Mouse (Mus musculus): ENCODE results near the gene Stx3. TPM values are rescaled to one million over a fixed set of nuclear protein-coding genes. Genes with fewer than 3 reads are reported as not detected.
A peak's percentile ranks its signal among the peaks of the same experiment; 100 is the strongest.

Gene Stx3
- polyA plus RNA-seq, 1 experiment from 2014 or later = 42.6 TPM

DNA sequence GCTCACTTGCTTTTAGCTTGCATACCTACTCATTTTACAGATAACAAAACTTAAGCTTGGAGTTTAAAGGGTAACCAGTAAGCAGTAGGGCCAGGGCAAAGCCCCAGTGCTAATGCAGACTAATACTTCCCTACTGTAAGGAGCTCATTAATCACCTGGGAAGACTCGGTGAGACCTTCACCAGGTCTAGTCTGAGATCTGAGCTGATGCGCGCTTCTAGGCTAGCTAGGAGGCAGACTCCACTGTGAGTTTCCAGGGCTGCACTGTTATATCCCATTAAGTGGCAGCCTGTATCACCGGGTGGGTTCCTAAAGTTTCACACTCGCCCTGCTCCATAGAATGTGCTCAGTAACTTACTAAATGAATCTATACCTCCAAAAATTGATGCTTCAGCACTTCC, 1.6 kb downstream of the Stx3 start:
- TF ChIP-seq EP300 (IDR thresholded peaks at IDR 0.05) (no peak), CTCF (IDR thresholded peaks at IDR 0.05) (no peak)
- Histone ChIP-seq H3K36me3 (ENCODE audit: insufficient read depth, low read length) (no peaks in the 10 kb centered on the region), H3K27ac (ENCODE audit: low read length) (peak overlapping the region; percentile 92; the same call in 1 of the 2 replicates), H3K4me2 (replicated peaks; ENCODE audit: low read depth, low read length) (peak overlapping the region; percentile 83), H3K9ac (replicated peaks; ENCODE audit: low read depth) (peak overlapping the region; percentile 82; the same call in 1 of the 2 replicates), H3K4me3 (ENCODE audit: low read depth, low read length) (peak overlapping the region; percentile 77), H3K9me3 (ENCODE audit: low read length) (no peaks in the 10 kb centered on the region), H3K4me1 (ENCODE audit: insufficient read depth, low read depth, low read length) (peaks cover 9% of the 10 kb centered on the region), H3K27me3 (replicated peaks; ENCODE audit: insufficient read depth, low read length) (no peaks in the 10 kb centered on the region)
- ATAC-seq (no peak), DNase-seq (ENCODE audit: low spot score) (no peak)
- 16% methylated on average over 5 of the region's 5 CpGs for WGBS

- no peak for TF ChIP-seq EP300 (IDR thresholded peaks at IDR 0.05)
- TF ChIP-seq CTCF (IDR thresholded peaks at IDR 0.05) = no peak
- Histone ChIP-seq H3K4me2 (replicated peaks; ENCODE audit: low read depth, low read length) (peak overlapping the region; percentile 83; the same call in 1 of the 2 replicates), H3K36me3 (ENCODE audit: insufficient read depth, low read length) (no peaks in the 10 kb centered on the region), H3K27me3 (replicated peaks; ENCODE audit: insufficient read depth, low read length) (no peaks in the 10 kb centered on the region), H3K9me3 (ENCODE audit: low read length) (no peaks in the 10 kb centered on the region), H3K4me3 (ENCODE audit: low read depth, low read length) (no peak overlapping the region), H3K27ac (ENCODE audit: low read length) (no peak overlapping the region), H3K4me1 (ENCODE audit: insufficient read depth, low read depth, low read length) (peaks cover 9% of the 10 kb centered on the region), H3K9ac (replicated peaks; ENCODE audit: low read depth) (no peak overlapping the region)
- 51% methylated on average over 6 of the region's 6 CpGs for WGBS
- no peak for ATAC-seq
- DNase-seq (ENCODE audit: low spot score) = no peak
Observed at GRCm38 (mm10) chr19:11816706-11817105, 2.5 kb downstream of the Stx3 start.

GRCm38 (mm10) chr19:11814742-11815333, 4.4 kb downstream of the Stx3 start:
- Histone ChIP-seq H3K27ac (ENCODE audit: low read length) (peak overlapping the region; percentile 12; the same call in 1 of the 2 replicates), H3K27me3 (replicated peaks; ENCODE audit: insufficient read depth, low read length) (no peaks in the 10 kb centered on the region), H3K9me3 (ENCODE audit: low read length) (no peaks in the 10 kb centered on the region), H3K4me2 (replicated peaks; ENCODE audit: low read depth, low read length) (no peak overlapping the region), H3K36me3 (ENCODE audit: insufficient read depth, low read length) (no peaks in the 10 kb centered on the region), H3K4me3 (ENCODE audit: low read depth, low read length) (no peak overlapping the region), H3K4me1 (ENCODE audit: insufficient read depth, low read depth, low read length) (peaks cover 16% of the 10 kb centered on the region), H3K9ac (replicated peaks; ENCODE audit: low read depth) (no peak overlapping the region)
- ATAC-seq = no peak
- no peak for DNase-seq (ENCODE audit: low spot score)
- TF ChIP-seq CTCF (IDR thresholded peaks at IDR 0.05) (no peak), EP300 (IDR thresholded peaks at IDR 0.05) (no peak)
- WGBS = 75% methylated on average over 6 of the region's 6 CpGs

GRCm38 (mm10) chr19:11813649-11814048, 5.6 kb downstream of the Stx3 start:
- no peaks in the 10 kb centered on the region for H3K9me3 ChIP-seq (ENCODE audit: low read length)
- peaks cover 18% of the 10 kb centered on the region for H3K4me1 ChIP-seq (ENCODE audit: insufficient read depth, low read depth, low read length)
- no peaks in the 10 kb centered on the region for H3K27me3 ChIP-seq (replicated peaks; ENCODE audit: insufficient read depth, low read length)
- H3K9ac ChIP-seq (replicated peaks; ENCODE audit: low read depth) = no peak overlapping the region
- WGBS = 15% methylated on average over 8 of the region's 8 CpGs
- H3K36me3 ChIP-seq (ENCODE audit: insufficient read depth, low read length) = no peaks in the 10 kb centered on the region
- no peak overlapping the region for H3K4me3 ChIP-seq (ENCODE audit: low read depth, low read length)
- H3K27ac ChIP-seq (ENCODE audit: low read length) = peak overlapping the region; percentile 78
- peak; percentile 45 for DNase-seq (ENCODE audit: low spot score)
- peak; percentile 73 for ATAC-seq
- no peak overlapping the region for H3K4me2 ChIP-seq (replicated peaks; ENCODE audit: low read depth, low read length)
- TF ChIP-seq EP300 (IDR thresholded peaks at IDR 0.05) (peak; percentile 11; the same call in 1 of the 2 replicates), CTCF (IDR thresholded peaks at IDR 0.05) (no peak)

- Histone ChIP-seq H3K4me3 (ENCODE audit: low read depth, low read length) (no peak overlapping the region), H3K9ac (replicated peaks; ENCODE audit: low read depth) (no peak overlapping the region), H3K36me3 (ENCODE audit: insufficient read depth, low read length) (no peaks in the 10 kb centered on the region), H3K27ac (ENCODE audit: low read length) (no peak overlapping the region), H3K4me1 (ENCODE audit: insufficient read depth, low read depth, low read length) (peaks cover 18% of the 10 kb centered on the region), H3K27me3 (replicated peaks; ENCODE audit: insufficient read depth, low read length) (no peaks in the 10 kb centered on the region), H3K4me2 (replicated peaks; ENCODE audit: low read depth, low read length) (no peak overlapping the region), H3K9me3 (ENCODE audit: low read length) (no peaks in the 10 kb centered on the region)
- 58% methylated on average over 4 of the region's 4 CpGs for whole genome bisulfite sequencing
- no peak for DNase-seq (ENCODE audit: low spot score)
- TF ChIP-seq CTCF (IDR thresholded peaks at IDR 0.05) = no peak
- no peak for TF ChIP-seq EP300 (IDR thresholded peaks at IDR 0.05)
- no peak for ATAC-seq
Observed at GRCm38 (mm10) chr19:11813136-11813535, 6.1 kb downstream of the Stx3 start.

- ATAC-seq (no peak), DNase-seq (ENCODE audit: low spot score) (peak; percentile 21)
- no peak overlapping the region for H3K9ac ChIP-seq (replicated peaks; ENCODE audit: low read depth)
- H3K4me1 ChIP-seq (ENCODE audit: insufficient read depth, low read depth, low read length) = peaks cover 12% of the 10 kb centered on the region; the same call in 1 of the 2 replicates
- WGBS = 42% methylated on average over 5 of the region's 5 CpGs
- H3K36me3 ChIP-seq (ENCODE audit: insufficient read depth, low read length) = no peaks in the 10 kb centered on the region
- no peak for TF ChIP-seq CTCF (IDR thresholded peaks at IDR 0.05)
- TF ChIP-seq EP300 (IDR thresholded peaks at IDR 0.05) = no peak
- no peak overlapping the region for H3K4me3 ChIP-seq (ENCODE audit: low read depth, low read length)
- no peaks in the 10 kb centered on the region for H3K27me3 ChIP-seq (replicated peaks; ENCODE audit: insufficient read depth, low read length)
- no peak overlapping the region for H3K4me2 ChIP-seq (replicated peaks; ENCODE audit: low read depth, low read length)
- no peak overlapping the region for H3K27ac ChIP-seq (ENCODE audit: low read length)
- H3K9me3 ChIP-seq (ENCODE audit: low read length) = no peaks in the 10 kb centered on the region
Observed at GRCm38 (mm10) chr19:11811688-11812365, 7.4 kb downstream of the Stx3 start.
